Mouse (Mus musculus) 416B (cell line): ENCODE measurements at regions not wholly inside any gene's neighbourhood (a gene's known extent, or its start where the extent isn't known, plus 50 kb on each side); places are given as distances from the start of the nearest gene placed in this dataset.
A peak's percentile ranks its signal among the peaks of the same experiment; 100 is the strongest.

Experiments
- DNase-seq: peaks from one replicate; pipeline ENCODE4 v3.0.0; 2011; ENCODE audit warnings: low read depth

- DNase-seq, result no peak
These were observed 55.3 kb upstream of the D16Ertd472e start for GRCm38 (mm10) chr16:78631797-78632196.

DNA sequence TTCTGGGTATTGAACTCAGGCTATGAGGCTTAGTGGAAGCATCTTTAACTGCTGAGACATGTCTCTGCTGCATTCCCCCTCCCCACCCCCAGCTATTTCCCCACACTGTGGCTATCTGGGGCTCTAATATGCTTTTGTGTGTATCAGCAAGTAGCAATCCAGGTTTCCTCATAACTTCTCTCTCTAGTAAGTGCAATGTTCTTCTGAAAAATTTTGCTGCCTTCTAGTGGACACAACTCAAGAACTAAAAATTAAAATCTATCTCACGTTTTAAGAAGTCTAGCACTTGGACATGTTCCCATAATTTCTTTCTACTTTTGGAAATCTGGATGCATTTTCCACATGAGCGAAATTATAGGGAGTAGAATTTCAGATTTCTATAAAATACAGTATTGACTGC is 50.3 kb upstream of the D16Ertd472e start:
- peak; percentile 69 for DNase-seq
